Mouse (Mus musculus) bone marrow macrophage, adult 2 months (primary cell): ENCODE results near the gene Sec24c.

ENCODE experiments used
- CTCF ChIP-seq: IDR thresholded peaks from 2 replicates; pipeline ENCODE4 v1.5.1; 2012; ENCODE audit warnings: low read depth, mild to moderate bottlenecking, low read length, moderate library complexity
- POLR2A ChIP-seq: IDR thresholded peaks from 2 replicates; pipeline ENCODE4 v1.6.1; 2012; ENCODE audit warnings: mild to moderate bottlenecking, low read depth, low read length, borderline replicate concordance

GRCm38 (mm10) chr14:20645547-20645946, 28.6 kb upstream of the Sec24c start:
- TF ChIP-seq CTCF (no peak; the same call in 1 of the 2 replicates), POLR2A (no peak)
